Mouse (Mus musculus) stomach, embryonic 14.5 days (tissue): Measurements from ENCODE around the gene Scg2. TPM values are rescaled to one million over a fixed set of nuclear protein-coding genes. Genes with fewer than 3 reads are reported as not detected.

Source experiments
- ATAC-seq: fragments of 200-750 bp; cut with Nextera tagmentation; 2 replicates; pipeline ENCODE4 v1.8.0; 2017; ENCODE audit warnings: low read depth, moderate TSS enrichment; ENCODE audit not compliant: insufficient number of reproducible peaks, insufficient read depth, low FRiP score
- H3K27ac ChIP-seq: fragments of 300-500 bp; sonication (generic); 2 replicates; pipeline ENCODE4 v1.5.1; 2014; ENCODE audit warnings: mild to moderate bottlenecking, low read length, moderate library complexity, mixed read lengths
- H3K27me3 ChIP-seq: fragments of 300-500 bp; sonication (generic); 2 replicates; pipeline ENCODE4 v1.6.1; 2014; ENCODE audit warnings: low read length, control low read depth, mixed read lengths; ENCODE audit not compliant: control insufficient read depth, insufficient read depth
- H3K36me3 ChIP-seq: fragments of 300-500 bp; sonication (generic); 2 replicates; pipeline ENCODE4 v1.6.1; 2014; ENCODE audit warnings: mild to moderate bottlenecking, control low read depth, low read length, moderate library complexity, mixed read lengths; ENCODE audit not compliant: control insufficient read depth, insufficient read depth
- H3K4me1 ChIP-seq: fragments of 300-500 bp; sonication (generic); 2 replicates; pipeline ENCODE4 v1.6.1; 2014; ENCODE audit warnings: low read length, control low read depth, mixed read lengths; ENCODE audit not compliant: control insufficient read depth, insufficient read depth
- H3K4me2 ChIP-seq: fragments of 300-500 bp; sonication (generic); replicated peaks from 2 replicates; pipeline ENCODE4 v1.6.1; 2014; ENCODE audit warnings: low read depth, low read length, control low read depth
- H3K4me3 ChIP-seq: fragments of 300-500 bp; sonication (generic); 2 replicates; pipeline ENCODE4 v1.5.1; 2014; ENCODE audit warnings: low read depth, low read length, control low read depth
- H3K9ac ChIP-seq: fragments of 300-500 bp; sonication (generic); replicated peaks from 2 replicates; pipeline ENCODE4 v1.6.1; 2014; ENCODE audit warnings: low read depth, mild to moderate bottlenecking, control low read depth, low read length, moderate library complexity, mixed read lengths
- H3K9me3 ChIP-seq: fragments of 300-500 bp; sonication (generic); 2 replicates; pipeline ENCODE4 v1.6.1; 2016; ENCODE audit warnings: low read depth, low read length, control low read depth; ENCODE audit not compliant: control insufficient read depth
- WGBS: fragments of 180-500 bp; shearing (Covaris S2); extraction: QIAGEN DNeasy Blood & Tissue Kit; methylation state at CpG from one replicate; pipeline ENCODE4 v1.1.7; 2014; 5-methylcytosine and 5-hydroxymethylcytosine counted together
- polyA plus RNA-seq: library from polyadenylated mRNA; unstranded; fragments of >200 nt; fragmentation: Nextera tagmentation; extraction: Ambion mirVana; gene quantifications from 2 replicates; pipeline ENCODE4 v1.2.1, GENCODE M21; 2014

Gene Scg2
- 3.2 and 3.6 TPM in 2 replicates for polyA plus RNA-seq

DNA sequence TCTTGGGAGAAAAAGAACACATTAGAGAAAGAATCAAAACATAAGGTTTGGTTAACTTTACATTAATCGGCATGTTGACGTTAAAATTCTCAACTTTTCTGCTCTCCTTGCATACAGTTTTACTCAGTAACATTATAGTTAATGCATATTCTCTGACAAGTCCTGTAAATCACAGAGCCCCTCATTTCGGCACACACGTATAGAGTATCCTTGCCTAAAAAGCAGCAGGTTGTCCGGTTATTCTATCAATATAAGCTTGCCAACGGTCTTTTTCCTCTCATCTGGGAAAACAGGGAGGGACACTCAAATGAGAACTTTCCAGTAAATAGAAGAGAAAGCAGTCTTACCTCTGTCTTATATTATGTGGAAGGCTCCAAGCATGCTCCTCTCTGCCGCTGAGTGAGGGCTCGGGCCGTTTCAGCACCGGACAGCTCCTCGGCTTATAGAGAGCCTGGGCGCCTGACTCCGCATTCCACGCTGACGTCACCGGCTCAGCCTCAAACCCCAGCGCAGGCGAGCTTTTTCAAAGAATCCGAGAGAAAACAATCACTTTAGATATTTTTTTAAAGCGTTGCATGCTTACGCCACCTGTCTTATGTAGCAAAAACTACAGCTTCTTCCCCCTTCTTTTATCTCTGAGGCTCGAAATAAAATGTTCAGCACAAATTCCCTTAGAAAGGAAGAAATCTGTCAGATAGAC lies at the start of gene Scg2:
TSS of gene Scg2 (minus strand) at position 512 of the 700 bp plus-strand sequence.
- H3K27ac ChIP-seq, result no peak within 1 kb of the TSS
- no peaks in the 10 kb centered on the region for H3K36me3 ChIP-seq
- no peaks in the 10 kb centered on the region for H3K9me3 ChIP-seq
- WGBS, result 12% methylated on average over 22 of the region's 22 CpGs
- no peak within 1 kb of the TSS for H3K9ac ChIP-seq
- ATAC-seq, result peak; percentile 91
- H3K4me1 ChIP-seq, result no peaks in the 10 kb centered on the region
- H3K4me2 ChIP-seq, result no peak within 1 kb of the TSS
- H3K4me3 ChIP-seq, result no peak within 1 kb of the TSS
- no peaks in the 10 kb centered on the region for H3K27me3 ChIP-seq

DNA sequence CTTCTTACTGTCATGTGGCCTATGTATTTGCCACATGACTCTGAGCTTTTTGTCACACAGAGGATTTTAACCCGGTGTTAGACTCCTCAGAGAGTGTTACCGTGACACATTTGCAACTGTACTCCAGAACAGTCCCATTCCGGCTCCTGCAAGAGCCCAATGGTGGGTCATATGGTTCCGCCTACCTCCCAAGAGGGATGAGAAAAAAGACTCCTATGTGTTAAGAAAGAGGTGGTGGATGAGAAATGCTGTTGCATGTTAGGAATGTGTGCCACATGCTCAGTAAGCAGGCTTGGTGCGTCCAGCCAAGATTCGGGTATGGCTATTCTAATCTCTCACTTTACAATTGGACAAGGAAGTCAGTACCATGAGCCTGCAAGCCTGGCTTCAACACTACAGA lies 45.6 kb upstream of the Scg2 start:
- 90% methylated on average over 6 of the region's 6 CpGs for WGBS
- no peaks in the 10 kb centered on the region for H3K27me3 ChIP-seq
- H3K4me3 ChIP-seq, result no peak overlapping the region
- H3K9me3 ChIP-seq, result no peaks in the 10 kb centered on the region
- H3K27ac ChIP-seq, result no peak overlapping the region
- H3K4me2 ChIP-seq, result no peak overlapping the region
- H3K4me1 ChIP-seq, result no peaks in the 10 kb centered on the region
- H3K36me3 ChIP-seq, result no peaks in the 10 kb centered on the region
- ATAC-seq, result no peak
- no peak overlapping the region for H3K9ac ChIP-seq

DNA sequence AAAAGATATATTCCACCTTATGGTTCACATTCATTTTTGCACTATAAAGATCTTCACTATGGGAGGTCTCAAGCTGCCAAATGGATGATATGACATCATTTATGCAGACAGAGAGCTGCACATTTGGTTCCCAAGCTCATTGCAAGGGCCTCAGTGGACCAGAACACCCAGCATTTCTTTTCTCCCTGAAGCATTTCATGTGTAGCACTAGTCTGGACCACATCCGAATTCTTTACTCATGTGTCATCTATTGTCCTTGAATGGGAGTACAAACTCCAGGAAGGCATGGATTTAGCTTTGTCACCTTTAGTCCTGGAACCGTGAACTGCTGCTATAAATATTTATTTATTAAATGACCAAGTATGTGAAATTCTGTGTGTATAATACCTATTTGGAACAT lies 30.9 kb upstream of the Scg2 start:
- Histone ChIP-seq H3K4me2 (no peak overlapping the region), H3K9me3 (no peaks in the 10 kb centered on the region), H3K9ac (no peak overlapping the region), H3K27ac (no peak overlapping the region), H3K27me3 (no peaks in the 10 kb centered on the region), H3K4me3 (no peak overlapping the region), H3K36me3 (no peaks in the 10 kb centered on the region), H3K4me1 (no peaks in the 10 kb centered on the region)
- ATAC-seq, result no peak
- WGBS, result 69% methylated on average over 2 of the region's 2 CpGs

DNA sequence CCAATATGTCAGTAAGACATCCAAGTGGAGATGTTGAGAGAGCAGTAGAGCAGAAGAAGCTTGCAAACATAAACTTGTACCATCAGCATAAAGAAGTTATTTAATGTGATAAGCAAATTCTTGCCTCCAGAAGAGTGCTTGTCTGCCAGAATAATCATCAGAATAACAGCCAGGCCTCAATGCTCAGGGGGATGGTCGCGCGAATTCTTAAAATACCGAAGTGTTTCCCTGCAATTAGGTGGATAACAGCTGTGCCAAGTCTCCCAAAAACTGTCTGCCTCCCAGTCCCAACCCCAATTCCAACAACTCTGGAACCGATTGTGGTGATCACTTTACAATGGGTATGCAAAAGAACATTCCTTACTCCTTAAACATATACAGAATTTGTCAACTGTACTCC lies 30.0 kb upstream of the Scg2 start:
- ATAC-seq, result no peak
- no peak overlapping the region for H3K4me3 ChIP-seq
- H3K4me2 ChIP-seq, result no peak overlapping the region
- no peak overlapping the region for H3K27ac ChIP-seq
- H3K36me3 ChIP-seq, result no peaks in the 10 kb centered on the region
- H3K4me1 ChIP-seq, result no peaks in the 10 kb centered on the region
- 77% methylated on average over 5 of the region's 5 CpGs for WGBS
- H3K9ac ChIP-seq, result no peak overlapping the region
- no peaks in the 10 kb centered on the region for H3K27me3 ChIP-seq
- H3K9me3 ChIP-seq, result no peaks in the 10 kb centered on the region

DNA sequence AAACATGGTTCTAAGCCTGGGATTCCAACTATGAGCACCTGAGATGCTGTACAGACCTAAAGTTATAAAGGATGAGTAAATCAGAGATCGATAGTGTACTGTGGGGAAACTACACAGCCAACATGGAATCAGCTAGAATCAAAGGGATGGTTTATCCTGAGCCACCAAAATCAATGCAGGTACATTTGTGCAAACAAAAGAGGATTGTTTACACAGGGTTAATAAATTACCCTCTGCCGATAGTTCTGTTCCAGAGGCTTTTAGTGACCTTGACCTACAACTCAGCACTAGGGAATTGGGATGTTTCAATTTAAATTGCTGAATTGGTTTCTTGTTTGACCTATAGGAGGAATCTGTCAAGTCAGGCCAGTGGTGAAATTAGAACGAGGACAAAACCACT lies 26.7 kb upstream of the Scg2 start:
- Histone ChIP-seq H3K4me2 (no peak overlapping the region), H3K4me1 (no peaks in the 10 kb centered on the region), H3K4me3 (no peak overlapping the region), H3K9me3 (no peaks in the 10 kb centered on the region), H3K27me3 (no peaks in the 10 kb centered on the region), H3K36me3 (no peaks in the 10 kb centered on the region), H3K9ac (no peak overlapping the region), H3K27ac (no peak overlapping the region)
- ATAC-seq, result no peak
- 14% methylated on average over 3 of the region's 3 CpGs for WGBS

DNA sequence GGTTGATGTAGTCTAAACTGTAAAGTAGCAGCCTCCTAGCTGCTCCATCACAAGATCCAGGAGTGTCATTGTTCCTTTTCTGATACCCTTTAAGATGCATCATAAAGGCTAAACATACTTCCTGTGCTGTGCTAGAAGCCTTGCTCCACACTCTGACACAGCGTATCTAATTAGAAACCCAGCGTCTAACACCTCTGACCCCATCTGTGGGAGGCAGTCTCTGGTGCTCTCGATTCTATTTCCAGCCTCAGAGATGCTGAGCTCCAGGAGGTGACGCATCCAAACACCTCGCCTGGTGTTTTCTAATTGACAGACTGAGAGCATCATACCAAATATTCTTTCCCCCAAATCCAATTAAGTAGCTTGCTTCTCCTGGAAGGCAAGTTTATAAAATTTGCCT lies 18.6 kb upstream of the Scg2 start:
- Histone ChIP-seq H3K9ac (no peak overlapping the region), H3K27me3 (no peaks in the 10 kb centered on the region), H3K9me3 (no peaks in the 10 kb centered on the region), H3K4me3 (no peak overlapping the region), H3K27ac (no peak overlapping the region), H3K4me2 (no peak overlapping the region), H3K36me3 (no peaks in the 10 kb centered on the region), H3K4me1 (no peaks in the 10 kb centered on the region)
- no peak for ATAC-seq
- 40% methylated on average over 5 of the region's 5 CpGs for WGBS

DNA sequence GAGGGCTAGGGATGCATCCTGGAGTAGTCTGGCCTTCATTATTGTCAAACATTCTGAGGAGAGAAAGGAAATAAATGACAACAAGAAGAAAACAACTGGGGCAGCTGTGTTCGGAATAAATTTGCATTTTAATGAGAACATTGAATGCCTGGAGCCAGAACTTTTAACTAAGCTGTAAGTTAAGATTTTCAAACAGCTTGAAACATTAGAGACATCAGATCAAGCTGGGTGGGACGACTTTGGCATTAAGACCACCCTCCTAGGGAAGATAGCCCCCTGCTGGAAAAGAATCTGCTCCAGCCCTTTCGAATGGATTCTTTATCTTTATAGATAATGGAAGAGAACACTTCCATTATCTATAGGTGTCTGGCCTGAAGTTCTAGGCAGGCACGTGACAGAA lies 14.2 kb upstream of the Scg2 start:
- H3K4me3 ChIP-seq, result no peak overlapping the region
- H3K27ac ChIP-seq, result no peak overlapping the region
- no peaks in the 10 kb centered on the region for H3K27me3 ChIP-seq
- no peak overlapping the region for H3K9ac ChIP-seq
- no peaks in the 10 kb centered on the region for H3K36me3 ChIP-seq
- H3K4me2 ChIP-seq, result no peak overlapping the region
- 26% methylated on average over 4 of the region's 4 CpGs for WGBS
- H3K4me1 ChIP-seq, result no peaks in the 10 kb centered on the region
- ATAC-seq, result no peak
- H3K9me3 ChIP-seq, result no peaks in the 10 kb centered on the region

DNA sequence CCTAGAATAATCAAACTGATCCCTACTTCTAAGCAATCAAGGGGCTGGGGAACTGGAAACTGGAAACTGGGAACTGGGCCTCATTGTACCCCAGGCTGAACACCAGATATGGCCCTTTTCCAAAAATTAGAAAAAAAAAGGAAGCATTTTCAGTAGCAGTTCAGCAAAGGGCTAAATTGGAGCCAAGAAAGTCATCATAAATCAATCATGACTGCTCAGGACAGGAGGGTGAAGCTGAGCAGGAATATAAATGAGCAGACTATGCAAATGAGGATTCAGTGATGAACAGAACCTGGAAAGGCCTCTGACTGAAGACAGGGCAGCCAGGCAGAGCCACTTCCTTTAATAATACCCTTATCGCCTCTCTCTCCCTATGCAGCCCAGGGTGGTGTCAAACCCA lies 12.4 kb upstream of the Scg2 start:
- 76% methylated on average over 1 of the region's 1 CpGs for WGBS
- no peaks in the 10 kb centered on the region for H3K9me3 ChIP-seq
- H3K9ac ChIP-seq, result no peak overlapping the region
- no peak for ATAC-seq
- no peak overlapping the region for H3K27ac ChIP-seq
- H3K27me3 ChIP-seq, result no peaks in the 10 kb centered on the region
- no peaks in the 10 kb centered on the region for H3K36me3 ChIP-seq
- no peak overlapping the region for H3K4me3 ChIP-seq
- H3K4me1 ChIP-seq, result no peaks in the 10 kb centered on the region
- no peak overlapping the region for H3K4me2 ChIP-seq
